Mouse (Mus musculus) thymus, postnatal 4 days (tissue): ENCODE measurements around the gene Ggct.

Experiments used
- DNase-seq: peaks from one replicate; pipeline ENCODE4 v3.0.0; 2021

Ggct gene

DNA sequence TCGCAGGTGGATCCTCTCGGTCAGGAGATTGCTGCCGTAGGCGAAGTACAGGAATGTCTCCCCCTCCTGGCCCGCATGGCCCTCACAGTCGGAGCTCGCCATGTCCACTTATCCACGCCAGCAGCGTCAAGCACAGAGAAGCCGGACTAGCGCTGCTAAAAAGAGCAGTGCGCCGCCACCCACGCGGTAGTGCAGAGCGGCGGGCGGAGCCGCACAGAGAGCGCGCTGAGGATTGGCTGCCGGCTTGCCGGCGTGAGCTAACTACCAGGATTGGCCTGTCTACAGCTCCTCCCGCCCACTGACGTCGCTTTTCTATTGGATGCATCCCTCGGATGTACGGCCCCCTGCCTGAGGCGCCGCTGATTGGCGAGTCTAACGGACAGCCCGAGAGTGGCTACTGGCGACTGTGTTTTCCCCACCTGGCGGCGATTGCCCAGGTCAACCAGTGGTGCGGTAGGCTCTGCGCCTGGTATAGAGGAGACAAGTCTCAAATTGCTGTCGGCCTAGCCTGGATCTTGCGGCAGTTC lies at the start of gene Ggct:
Ggct (minus strand) TSS at position 217 of the 527 bp plus-strand sequence.
- DNase-seq, result peak; percentile 92

DNA sequence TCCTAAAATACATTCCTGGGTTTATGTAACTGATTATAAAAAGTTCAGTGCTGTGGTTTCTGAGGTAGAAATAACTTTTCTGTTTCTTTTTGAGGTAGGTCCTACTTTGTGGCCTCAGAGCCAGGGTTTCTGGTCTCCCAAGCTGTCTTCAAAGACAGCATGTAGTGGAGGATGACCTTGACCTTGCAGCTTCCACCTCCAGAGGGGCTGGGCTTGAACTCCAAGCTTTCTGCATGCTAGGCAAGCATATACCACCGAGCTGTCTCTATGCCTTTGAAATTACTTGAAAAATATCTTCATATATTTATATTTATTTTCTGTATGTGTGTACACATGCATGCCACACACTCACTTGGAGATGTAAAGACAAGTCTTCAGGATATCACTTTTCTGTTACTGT lies 47.3 kb upstream of the Ggct start:
- DNase-seq, result no peak

DNA sequence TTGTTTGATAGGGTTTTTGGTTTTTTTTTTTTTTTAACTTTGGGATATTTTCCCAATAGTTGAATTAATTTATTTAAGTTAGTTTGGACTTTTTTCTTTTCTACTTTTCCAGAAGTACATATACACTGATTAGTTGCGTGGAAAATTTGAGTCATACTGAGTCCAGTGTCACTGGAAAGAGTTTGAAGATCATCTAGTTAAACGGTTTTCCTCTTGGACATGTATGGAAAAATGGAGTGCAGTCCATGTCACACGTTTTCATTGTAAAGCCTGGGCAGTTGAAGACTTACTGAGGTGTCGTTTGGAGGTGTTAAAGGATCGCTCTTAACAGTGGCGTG lies 46.7 kb upstream of the Ggct start:
- DNase-seq, result no peak

DNA sequence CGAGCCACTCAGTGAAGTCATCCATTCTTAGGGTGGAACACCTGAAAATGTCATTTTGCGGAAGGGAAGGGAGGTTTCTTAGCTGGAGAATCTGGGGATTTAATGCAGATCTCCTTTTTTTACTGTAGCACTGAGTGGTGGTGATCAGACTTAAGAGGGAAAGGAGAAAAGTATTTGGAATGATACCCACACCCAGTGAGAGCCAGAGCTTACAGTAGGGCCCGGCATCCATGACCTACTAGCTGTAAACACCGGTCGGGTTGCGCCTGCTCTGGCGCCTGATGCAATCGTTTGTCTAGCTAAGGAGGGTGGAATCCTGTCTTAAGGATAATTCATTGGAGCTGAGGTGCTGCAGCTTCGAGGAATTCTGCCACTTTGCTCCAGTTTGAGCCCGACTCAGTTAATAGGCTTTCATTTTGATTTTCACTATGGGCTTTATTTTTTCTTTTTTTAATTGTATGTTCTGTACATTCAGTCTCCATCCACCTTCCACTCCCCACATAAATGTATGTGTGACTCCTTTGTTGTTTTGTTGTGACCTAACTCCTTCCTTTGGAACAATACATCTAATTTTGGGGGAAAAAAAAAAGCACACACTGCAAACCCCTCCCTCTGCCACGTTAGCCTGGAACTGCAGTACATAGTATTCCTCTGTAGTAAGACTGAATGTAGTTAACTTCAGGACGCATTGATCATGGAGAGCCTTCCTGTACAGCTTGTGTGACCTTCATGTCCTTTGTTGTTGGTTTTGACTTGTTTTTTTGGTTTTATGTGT lies 46.1 kb upstream of the Ggct start:
- peak; percentile 33 for DNase-seq

DNA sequence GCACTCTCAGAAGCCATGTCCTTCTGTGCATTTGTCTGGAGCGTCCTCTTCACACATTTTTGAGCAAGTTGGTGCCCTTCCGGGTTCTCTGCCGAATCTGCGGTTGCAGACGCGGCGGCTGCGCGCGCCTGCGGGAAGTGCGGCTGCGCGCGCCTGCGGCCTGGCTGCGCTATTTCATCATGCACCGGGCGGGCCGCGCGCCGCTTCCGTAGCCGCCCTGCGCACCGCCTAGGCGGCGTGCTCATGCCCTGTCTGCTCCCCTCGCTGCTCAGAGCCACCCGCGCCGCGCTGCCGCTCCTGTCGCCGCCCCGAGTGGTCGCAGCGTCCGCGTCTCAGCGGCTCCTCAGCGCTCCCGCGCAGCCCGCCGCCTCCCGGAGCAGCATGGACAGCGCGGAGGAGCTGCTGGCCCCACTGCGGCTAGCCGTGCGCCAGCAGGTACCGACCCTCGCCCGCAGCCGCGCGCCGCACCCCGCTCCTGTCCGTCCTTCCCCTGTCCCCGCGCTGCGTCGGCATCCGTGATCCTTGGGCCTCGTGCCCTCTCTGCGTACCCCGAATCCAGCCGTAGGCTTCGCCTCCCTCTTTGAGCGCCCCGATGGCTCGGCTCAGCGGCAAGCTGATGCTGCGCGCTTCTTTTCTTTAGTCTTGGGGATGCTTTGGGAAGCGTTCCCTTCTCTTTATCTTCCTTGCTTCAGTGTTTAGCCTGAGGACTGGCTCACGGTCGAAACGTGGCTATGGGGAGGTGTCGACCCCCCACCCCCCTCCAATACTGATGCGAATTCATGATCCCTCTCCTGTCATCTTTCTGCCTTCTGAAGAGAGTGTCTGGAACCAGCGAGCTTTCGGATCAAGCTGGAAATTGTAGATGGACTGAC lies 45.3 kb upstream of the Ggct start, which contains the start of gene Gars:
Gars (plus strand) TSS at position 209 of the 872 bp plus-strand sequence.
- DNase-seq, result peak; percentile 92

DNA sequence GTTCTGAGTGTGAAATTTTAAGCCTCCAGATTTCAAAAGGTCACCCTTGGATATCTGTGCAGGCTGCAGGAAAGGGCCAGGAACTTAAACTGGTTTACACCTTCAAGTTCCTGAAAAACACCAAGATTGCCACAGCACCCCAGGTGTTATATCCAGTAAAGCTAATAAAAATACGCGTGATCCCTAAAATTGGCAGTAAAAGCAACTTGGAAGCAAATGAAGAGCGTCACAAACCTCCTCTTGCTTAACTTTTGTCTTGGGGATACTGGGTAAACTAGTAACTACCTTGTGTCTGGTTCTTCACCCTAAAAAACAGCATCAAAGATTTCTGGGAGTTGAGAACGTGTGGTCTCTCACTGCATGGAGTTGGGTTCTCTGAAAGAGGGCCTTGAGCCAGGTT lies 44.0 kb upstream of the Ggct start:
- DNase-seq, result no peak

DNA sequence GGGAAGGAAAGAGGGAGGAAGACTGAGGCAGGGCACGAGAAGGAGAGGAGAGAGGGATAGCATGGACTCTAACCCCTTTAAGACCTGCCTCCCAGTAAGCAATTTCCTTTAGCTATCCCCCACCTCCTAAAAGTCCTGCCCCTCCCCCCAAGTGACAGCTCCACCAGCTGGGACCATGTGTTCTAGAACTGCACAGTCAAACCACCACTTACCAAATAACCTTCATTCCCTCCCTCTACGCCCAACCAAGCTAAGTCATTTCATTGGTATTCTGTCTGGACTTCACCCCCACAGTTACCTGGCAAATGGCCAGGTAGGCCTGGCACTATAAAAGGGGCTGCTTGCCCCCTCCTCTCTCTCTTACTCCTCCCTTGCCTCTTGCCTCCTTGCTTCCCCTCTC lies 34.9 kb upstream of the Ggct start:
- DNase-seq, result no peak

DNA sequence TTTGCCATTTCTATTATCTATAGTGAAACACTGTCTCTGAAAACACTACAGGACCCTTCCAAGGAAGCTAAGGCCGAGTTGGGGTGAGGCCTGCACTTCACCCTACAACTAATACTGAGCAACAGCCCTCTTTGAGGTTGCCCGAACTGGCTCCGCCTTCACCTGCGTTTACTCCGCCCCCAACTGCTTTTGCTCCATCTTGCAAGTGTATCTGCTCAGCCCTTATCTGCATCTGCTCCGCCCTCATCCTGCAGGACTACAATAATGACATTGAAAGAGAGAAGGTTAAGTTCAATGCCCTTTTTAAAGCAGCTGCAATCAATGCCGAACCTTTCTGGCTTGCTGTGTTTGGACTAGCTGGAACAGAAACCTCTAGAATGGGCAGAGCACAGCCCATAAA lies 29.1 kb upstream of the Ggct start:
- no peak for DNase-seq

DNA sequence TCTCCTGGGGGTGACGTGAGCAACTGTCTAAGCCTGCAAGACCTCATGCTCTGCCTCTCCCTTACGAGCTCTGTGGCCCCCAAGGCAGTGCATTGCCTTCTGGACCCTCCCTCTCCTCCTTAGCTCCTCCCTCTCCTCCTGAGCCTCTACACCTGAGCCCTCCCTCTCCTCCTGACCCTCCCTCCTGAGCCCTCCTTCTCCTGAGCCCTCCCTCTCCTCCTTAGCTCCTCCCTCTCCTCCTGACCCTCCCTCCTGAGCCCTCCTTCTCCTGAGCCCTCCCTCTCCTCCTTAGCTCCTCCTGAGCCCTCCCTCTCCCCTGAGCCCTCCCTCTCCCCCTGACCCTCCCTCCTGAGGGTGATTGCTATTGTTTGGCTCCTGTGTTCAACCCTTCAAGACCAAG lies 25.7 kb upstream of the Ggct start:
- DNase-seq, result no peak

DNA sequence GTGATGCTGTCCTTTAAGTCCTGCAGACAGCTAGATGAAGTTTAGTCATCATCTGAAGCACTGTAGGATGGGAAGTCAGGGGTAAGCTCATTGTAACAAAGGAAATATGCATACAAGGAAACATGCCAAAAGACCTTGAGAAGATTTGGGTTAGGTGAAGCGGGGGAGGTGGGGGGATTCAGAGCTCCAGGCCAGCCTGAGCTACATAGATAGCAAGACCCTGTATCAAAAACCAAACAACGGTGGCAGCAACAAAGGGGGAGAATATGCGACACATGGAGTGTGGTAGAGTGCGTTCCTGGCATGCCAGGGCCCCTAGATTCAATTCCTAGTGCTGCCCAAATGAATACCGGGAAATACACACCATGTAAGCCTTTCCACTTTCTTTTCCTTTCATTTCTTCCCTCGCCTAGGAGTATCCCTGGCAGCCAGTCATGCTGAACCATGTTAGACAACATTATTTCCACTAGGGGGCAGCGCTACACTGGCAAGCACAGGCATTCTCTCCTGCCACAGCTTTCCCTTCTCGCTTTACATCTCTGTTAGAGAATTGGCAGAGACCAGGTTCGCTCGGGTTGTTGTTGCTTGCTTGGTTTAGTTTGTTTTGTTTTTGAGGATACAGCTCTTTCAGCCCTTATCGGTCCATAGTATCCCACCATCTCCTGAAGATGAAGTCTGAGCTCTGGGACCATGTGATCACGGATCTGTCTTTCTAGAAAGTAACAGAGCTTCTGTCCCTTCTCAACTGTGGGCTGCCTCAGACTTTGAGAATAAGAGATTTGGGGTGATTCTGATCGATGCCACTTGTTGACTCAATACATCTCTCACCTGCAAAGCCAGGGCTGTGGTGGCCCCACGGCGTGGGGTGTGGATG lies 24.2 kb upstream of the Ggct start:
- DNase-seq, result peak; percentile 60

DNA sequence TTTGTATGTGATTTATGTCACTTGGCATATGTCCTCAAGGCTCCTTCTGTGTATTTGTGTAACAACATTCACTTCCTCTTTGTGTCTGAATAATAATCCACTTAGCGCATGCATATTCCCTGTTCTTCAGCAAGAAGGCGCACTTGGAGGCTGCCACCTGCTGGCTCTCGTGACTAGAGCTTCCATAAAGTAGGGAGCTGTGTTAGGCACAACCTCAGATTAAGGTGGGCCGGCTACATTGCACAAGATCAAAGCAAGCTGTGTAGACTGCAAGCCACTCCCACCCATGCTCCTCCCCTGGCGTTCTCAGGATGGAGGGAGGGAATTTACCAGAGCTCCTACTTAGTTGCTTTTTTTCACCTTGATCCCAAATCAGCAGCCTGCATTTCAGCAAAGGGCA lies 23.5 kb upstream of the Ggct start:
- DNase-seq, result peak; percentile 69

DNA sequence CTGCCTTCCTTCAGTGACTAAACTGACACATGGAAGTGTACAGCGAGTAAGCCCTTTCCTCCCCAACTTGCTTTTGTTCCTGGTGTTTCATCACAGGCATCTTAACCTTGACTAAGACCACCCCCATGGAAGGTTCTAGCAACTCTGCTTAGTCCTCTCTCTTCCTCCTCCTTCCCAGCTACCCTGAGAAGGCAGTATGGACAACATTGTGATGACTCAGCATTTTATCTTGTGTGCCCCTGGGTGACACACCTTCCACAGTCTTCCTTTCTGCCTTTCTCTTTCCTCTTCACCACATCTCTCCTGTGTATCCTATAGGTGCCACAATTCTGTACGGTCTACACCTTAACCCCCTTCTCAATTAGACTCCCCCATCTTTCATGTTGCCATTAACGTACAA lies 21.4 kb upstream of the Ggct start:
- DNase-seq, result no peak

DNA sequence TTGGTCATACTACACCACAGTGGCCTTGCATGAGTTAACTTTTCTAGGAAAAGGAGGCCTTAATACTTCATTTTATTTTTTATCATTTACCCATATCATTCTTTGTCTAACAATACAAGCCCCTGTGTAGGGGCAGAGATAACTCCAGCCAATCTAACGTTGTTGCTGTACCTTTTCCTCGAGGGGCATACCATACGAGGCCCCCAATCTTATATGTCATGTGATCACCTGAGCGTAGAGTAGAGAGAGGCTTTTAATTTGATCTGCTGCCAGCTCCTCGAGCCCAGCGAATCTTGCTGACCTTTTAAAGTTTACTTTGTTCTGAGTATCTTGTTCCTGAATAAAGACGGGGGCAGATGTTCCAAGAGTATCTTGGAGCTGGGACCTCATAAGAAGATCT lies 19.8 kb upstream of the Ggct start:
- no peak for DNase-seq

DNA sequence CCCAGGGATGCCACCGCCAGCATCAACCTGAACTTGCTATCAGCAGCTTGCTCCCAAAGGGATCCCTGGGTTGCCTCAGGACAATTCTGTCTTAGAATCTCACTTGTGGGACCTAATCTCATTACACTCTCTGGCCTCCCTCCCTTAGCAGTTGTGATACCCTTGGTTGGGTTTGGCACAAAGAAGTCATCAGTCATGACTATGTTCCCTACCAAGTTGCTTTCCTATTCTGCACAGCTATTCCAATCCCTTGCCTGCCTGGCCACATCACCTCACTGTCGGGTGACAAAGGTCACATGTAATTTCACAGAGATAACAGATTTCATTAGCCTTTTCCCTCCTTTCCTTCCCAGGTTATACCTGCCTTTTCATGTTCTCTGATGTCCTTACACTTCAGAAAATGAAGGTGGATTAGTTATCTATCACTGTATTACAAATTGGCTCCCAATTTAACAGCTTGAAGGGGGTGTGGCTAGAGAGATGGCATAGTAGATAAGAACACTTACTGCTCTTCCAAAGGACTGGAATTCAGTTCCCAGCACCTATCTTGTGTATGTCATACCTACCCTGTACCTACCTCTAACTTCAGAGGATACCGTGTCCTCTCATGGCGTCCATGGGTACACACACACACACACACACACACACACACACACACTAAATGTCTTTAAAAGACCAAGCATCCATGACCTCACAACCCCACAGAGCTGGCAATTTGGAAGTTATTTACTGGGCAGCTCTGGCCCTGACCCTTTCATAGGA lies 17.8 kb upstream of the Ggct start:
- DNase-seq, result no peak

DNA sequence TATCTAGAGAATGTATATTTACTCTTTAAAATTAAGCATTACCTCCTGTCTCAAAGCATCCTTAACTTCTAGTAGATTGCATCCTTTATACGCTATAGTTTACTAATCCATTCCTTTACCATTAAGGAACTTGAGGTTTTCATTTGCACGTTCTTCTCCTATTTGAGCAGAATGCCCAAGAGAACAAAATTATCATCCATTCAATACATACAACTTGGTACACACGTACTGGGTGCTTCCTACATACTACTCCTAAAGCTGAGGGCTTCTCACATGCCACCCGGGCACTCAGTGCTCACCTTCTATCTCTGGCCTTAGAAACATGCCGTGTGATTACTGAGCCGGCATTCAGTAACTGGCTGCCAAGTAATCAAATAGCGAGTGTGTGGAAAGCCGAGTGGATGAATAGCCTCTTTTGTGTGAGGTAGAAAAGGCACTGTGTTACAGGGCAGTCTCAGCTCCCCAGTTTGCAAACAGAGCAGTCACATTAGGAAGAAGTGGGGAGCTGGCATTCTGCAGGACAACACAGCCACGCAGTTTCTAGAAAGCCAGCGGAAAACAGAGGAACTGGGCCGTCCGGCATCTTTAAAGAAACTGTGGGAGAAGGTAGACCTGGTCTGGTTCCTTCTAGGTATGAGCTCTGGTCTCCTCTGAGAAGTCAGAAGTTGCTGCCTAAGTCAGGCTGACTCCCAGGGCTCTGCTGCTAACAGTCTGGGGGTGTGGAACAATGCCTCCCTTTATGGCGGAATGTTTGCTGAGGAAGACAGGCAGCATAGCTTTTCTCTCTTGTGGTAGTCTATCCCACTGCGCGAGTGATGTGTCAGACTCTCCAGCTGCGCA lies 16.9 kb upstream of the Ggct start:
- no peak for DNase-seq

DNA sequence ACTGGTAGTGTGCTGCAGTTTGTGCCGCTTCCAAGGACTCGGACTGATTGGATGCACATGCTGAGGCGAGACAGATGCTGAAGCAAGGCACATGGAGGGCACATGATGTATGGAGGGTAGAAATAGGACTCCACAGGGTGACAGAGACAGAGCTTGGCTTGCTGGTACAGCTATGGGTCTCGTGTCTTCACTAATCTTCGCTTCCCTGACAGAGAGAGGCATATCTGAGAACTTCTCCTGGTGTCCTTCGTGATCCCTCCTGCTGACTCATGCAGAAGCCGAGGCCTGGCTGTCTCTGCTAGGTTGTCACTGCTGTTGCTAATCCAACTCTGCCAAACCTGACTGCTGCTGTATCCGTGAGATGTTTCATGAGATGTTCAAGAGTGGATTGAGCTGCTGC lies 15.7 kb upstream of the Ggct start:
- no peak for DNase-seq

DNA sequence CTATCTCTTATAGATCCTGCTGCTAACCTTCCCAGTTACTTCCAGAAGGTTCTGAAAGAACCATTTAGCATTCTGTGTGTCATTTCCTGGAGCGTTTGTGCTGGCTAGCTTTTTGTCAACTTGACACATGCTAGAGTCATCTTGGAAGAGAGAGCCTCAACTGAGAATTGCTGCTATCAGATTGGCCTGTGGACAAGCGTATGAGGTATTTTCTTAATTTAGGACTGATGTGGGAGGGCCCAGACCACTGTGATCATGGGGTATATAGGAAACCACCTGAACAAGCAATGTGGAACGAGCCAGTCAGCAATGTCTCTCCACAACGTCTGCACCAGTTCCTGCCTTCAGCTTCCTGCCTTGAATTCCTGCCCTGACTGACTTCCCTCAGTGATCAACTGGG lies 10.8 kb upstream of the Ggct start:
- no peak for DNase-seq

DNA sequence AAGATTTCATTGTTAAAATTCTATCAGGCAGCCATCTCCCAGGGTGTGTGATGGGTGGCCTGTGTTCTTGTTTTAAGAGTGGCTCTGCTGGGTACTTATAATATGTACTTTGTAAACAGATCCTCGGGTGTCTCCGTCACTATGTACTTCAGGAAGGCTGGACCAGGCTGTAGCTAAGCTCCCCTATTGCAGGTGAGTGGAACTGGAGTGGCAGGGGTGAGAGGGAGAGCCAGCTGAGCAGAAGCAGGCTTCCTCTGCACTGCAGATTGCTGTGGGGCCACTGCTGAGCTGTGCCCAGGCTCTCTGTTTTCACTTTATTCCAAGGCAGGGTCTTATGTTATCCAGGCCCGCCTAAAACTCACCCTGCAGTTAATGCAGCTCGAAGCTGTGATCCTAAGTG lies 9.7 kb upstream of the Ggct start:
- DNase-seq, result no peak

DNA sequence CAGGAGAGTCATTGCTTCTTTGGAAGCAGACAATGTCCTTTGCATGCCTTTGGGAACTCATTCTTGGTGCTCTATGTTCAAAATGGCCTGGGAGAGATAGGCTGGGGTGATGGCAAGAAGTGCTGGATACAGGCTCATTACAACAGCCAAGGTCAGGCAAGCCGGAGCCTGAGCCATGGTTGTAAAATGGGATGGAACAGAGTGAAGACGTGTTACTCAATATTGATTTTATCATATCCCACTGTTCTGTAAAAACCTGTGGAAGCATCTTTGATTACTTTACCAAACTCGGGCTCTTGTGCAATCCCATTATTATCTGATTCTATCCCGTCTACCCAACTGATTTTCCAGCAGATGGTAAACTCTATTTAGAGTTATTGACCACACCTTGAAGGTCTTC lies 8.6 kb upstream of the Ggct start:
- no peak for DNase-seq

DNA sequence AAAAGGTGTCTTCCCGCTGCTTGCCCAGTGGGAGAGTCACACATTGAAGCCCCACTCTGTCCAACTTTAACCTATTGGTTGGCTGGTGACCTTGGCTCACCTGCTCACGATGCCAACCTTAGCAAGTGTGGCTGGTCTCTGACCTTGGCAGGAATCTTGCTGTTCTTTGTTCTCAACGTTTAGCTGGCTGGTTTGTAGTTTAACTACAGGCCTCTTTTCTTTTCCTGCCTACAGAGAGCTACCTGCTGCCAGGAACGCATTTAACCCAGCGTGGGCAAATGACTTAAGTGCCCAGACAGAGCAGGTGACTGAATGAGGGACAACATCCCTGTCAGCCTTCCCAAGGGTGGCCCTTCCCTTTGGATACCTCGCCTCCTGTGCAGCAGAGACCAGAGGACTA lies 5.0 kb upstream of the Ggct start:
- no peak for DNase-seq

DNA sequence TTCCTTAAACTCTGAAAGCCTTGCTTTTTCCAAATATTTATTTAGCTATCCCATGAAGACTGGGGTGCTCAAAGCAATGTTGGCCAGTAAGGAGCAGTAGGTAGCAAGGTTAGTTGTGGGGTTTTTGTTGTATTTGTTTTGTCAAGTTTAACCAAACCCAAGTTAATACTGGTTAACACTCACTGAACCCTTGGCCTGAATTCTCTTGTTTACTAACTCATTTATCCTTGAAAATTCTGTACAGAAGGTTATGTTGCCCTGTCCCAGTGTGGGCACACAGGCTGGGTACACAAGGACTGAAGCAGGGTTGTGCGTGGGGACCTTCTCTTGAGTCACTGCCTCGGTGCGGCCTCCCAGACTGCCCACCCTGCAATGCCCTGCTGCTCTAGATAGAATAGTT lies 3.6 kb upstream of the Ggct start:
- no peak for DNase-seq
